Mouse (Mus musculus): ENCODE results near the gene Bcl2l11. TPM values are rescaled to one million over a fixed set of nuclear protein-coding genes. Genes with fewer than 3 reads are reported as not detected.

The Bcl2l11 gene
- polyA plus RNA-seq, 1 experiment, result 10.2 TPM

DNA sequence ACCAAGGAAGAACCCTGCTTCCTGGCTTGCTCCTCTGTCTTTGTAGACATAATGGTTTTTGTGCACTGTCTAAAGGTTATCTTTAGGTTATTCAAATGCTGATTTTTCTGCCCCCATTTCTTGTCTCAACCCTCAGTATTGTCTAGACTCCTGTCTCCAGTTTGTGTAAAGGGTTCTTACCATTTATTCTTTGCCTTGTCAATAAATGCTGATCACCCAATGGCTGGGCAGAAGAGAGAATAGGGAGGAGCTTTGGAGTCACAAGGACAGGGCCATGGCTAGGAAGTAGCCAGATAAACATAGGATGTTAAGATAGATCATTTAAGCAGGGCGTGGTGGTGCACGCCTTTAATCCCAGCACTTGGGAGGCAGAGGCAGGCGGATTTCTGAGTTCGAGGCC is 57.9 kb downstream of the Bcl2l11 start:
- TF ChIP-seq POLR2A (IDR thresholded peaks at IDR 0.05; ENCODE audit: borderline replicate concordance, control insufficient read depth, low read depth, low read length), result no peak
- TF ChIP-seq CTCF (IDR thresholded peaks at IDR 0.05; ENCODE audit: control insufficient read depth, insufficient read depth, low read length), result no peak
- 71% methylated on average over 4 of the region's 4 CpGs for WGBS
- Histone ChIP-seq H3K4me1 (ENCODE audit: control insufficient read depth, insufficient read depth, low read length) (no peaks in the 10 kb centered on the region), H3K27ac (ENCODE audit: control insufficient read depth, insufficient read depth, low read depth, low read length, poor library complexity) (no peak overlapping the region), H3K4me3 (replicated peaks; ENCODE audit: control insufficient read depth, low read depth, low read length) (no peak overlapping the region)

DNA sequence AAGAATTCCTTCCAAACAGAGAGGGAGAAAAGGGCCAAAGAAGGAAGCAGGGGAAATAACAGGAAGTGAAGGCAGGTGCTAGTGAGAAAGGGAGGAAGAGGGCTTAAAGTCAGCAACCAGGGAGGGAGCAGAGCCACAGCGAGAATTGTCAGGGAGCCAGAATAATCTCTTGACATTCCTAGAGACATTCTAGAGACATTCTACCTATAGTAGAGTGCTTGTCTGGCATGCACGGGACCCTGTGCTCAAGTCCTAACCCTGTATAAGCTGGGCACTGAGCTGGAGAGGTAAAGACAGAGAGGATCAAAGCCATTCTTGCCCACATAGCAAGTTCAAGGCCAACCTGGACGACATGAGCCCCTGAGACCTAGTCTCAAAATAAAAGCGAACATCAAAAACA is 60.1 kb downstream of the Bcl2l11 start:
- Histone ChIP-seq H3K27ac (ENCODE audit: control insufficient read depth, insufficient read depth, low read depth, low read length, poor library complexity) (no peak overlapping the region), H3K4me1 (ENCODE audit: control insufficient read depth, insufficient read depth, low read length) (peaks cover 4% of the 10 kb centered on the region; the same call in 1 of the 2 replicates), H3K4me3 (replicated peaks; ENCODE audit: control insufficient read depth, low read depth, low read length) (no peak overlapping the region)
- TF ChIP-seq CTCF (IDR thresholded peaks at IDR 0.05; ENCODE audit: control insufficient read depth, insufficient read depth, low read length), result no peak
- TF ChIP-seq POLR2A (IDR thresholded peaks at IDR 0.05; ENCODE audit: borderline replicate concordance, control insufficient read depth, low read depth, low read length), result no peak
- 55% methylated on average over 4 of the region's 4 CpGs for WGBS

- H3K4me3 ChIP-seq (replicated peaks; ENCODE audit: control insufficient read depth, low read depth, low read length), result no peak overlapping the region
- TF ChIP-seq CTCF (IDR thresholded peaks at IDR 0.05; ENCODE audit: control insufficient read depth, insufficient read depth, low read length), result no peak
- TF ChIP-seq POLR2A (IDR thresholded peaks at IDR 0.05; ENCODE audit: borderline replicate concordance, control insufficient read depth, low read depth, low read length), result no peak
- peaks cover 4% of the 10 kb centered on the region; the same call in 1 of the 2 replicates for H3K4me1 ChIP-seq (ENCODE audit: control insufficient read depth, insufficient read depth, low read length)
- no peak overlapping the region for H3K27ac ChIP-seq (ENCODE audit: control insufficient read depth, insufficient read depth, low read depth, low read length, poor library complexity)
- 85% methylated on average over 1 of the region's 1 CpGs for whole genome bisulfite sequencing
Observed at GRCm38 (mm10) chr2:128187277-128187676, 61.4 kb downstream of the Bcl2l11 start.

GRCm38 (mm10) chr2:128188461-128188860 is 62.6 kb downstream of the Bcl2l11 start:
- H3K4me3 ChIP-seq (replicated peaks; ENCODE audit: control insufficient read depth, low read depth, low read length), result no peak overlapping the region
- no peak for TF ChIP-seq CTCF (IDR thresholded peaks at IDR 0.05; ENCODE audit: control insufficient read depth, insufficient read depth, low read length)
- TF ChIP-seq POLR2A (IDR thresholded peaks at IDR 0.05; ENCODE audit: borderline replicate concordance, control insufficient read depth, low read depth, low read length), result no peak
- 86% methylated on average over 3 of the region's 3 CpGs for WGBS
- no peak overlapping the region for H3K27ac ChIP-seq (ENCODE audit: control insufficient read depth, insufficient read depth, low read depth, low read length, poor library complexity)
- peaks cover 4% of the 10 kb centered on the region; the same call in 1 of the 2 replicates for H3K4me1 ChIP-seq (ENCODE audit: control insufficient read depth, insufficient read depth, low read length)

DNA sequence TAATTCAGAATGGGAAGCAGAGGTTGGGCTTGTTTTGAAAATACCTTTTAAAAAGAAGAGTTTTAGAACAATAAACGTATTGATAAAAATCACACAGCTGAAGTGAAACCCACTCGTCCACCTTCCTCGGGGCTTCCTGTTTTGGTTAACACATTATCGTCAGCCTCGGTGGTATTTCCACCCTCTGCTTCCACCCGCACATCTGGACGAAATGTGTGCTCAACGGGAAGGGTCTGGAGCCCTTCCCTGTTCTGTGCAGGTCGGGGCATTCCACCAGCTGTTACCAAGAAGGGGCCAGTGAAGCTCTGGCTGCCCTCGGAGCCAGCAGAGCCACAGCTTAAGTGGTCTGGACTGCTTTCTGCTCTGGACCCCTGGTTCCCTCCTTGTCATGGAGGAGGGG is 63.9 kb downstream of the Bcl2l11 start:
- Histone ChIP-seq H3K4me1 (ENCODE audit: control insufficient read depth, insufficient read depth, low read length) (peaks cover 4% of the 10 kb centered on the region; the same call in 1 of the 2 replicates), H3K4me3 (replicated peaks; ENCODE audit: control insufficient read depth, low read depth, low read length) (peak overlapping the region; percentile 21), H3K27ac (ENCODE audit: control insufficient read depth, insufficient read depth, low read depth, low read length, poor library complexity) (no peak overlapping the region)
- 2% methylated on average over 10 of the region's 10 CpGs for WGBS
- TF ChIP-seq POLR2A (IDR thresholded peaks at IDR 0.05; ENCODE audit: borderline replicate concordance, control insufficient read depth, low read depth, low read length) (no peak), CTCF (IDR thresholded peaks at IDR 0.05; ENCODE audit: control insufficient read depth, insufficient read depth, low read length) (no peak)

- no peak overlapping the region for H3K4me3 ChIP-seq (replicated peaks; ENCODE audit: control insufficient read depth, low read depth, low read length)
- H3K27ac ChIP-seq (ENCODE audit: control insufficient read depth, insufficient read depth, low read depth, low read length, poor library complexity), result no peak overlapping the region
- H3K4me1 ChIP-seq (ENCODE audit: control insufficient read depth, insufficient read depth, low read length), result peaks cover 4% of the 10 kb centered on the region; the same call in 1 of the 2 replicates
- 3% methylated on average over 5 of the region's 5 CpGs for WGBS
- TF ChIP-seq POLR2A (IDR thresholded peaks at IDR 0.05; ENCODE audit: borderline replicate concordance, control insufficient read depth, low read depth, low read length), result no peak
- TF ChIP-seq CTCF (IDR thresholded peaks at IDR 0.05; ENCODE audit: control insufficient read depth, insufficient read depth, low read length), result no peak
Observed at GRCm38 (mm10) chr2:128190196-128190595, 64.4 kb downstream of the Bcl2l11 start.

- no peak overlapping the region for H3K27ac ChIP-seq (ENCODE audit: control insufficient read depth, insufficient read depth, low read depth, low read length, poor library complexity)
- H3K4me1 ChIP-seq (ENCODE audit: control insufficient read depth, insufficient read depth, low read length), result peaks cover 4% of the 10 kb centered on the region; the same call in 1 of the 2 replicates
- 43% methylated on average over 4 of the region's 4 CpGs for WGBS
- no peak overlapping the region for H3K4me3 ChIP-seq (replicated peaks; ENCODE audit: control insufficient read depth, low read depth, low read length)
- TF ChIP-seq CTCF (IDR thresholded peaks at IDR 0.05; ENCODE audit: control insufficient read depth, insufficient read depth, low read length) (no peak), POLR2A (IDR thresholded peaks at IDR 0.05; ENCODE audit: borderline replicate concordance, control insufficient read depth, low read depth, low read length) (no peak)
Observed at GRCm38 (mm10) chr2:128193411-128193810, 67.6 kb downstream of the Bcl2l11 start.

- H3K4me1 ChIP-seq (ENCODE audit: control insufficient read depth, insufficient read depth, low read length), result no peaks in the 10 kb centered on the region
- H3K4me3 ChIP-seq (replicated peaks; ENCODE audit: control insufficient read depth, low read depth, low read length), result no peak overlapping the region
- no peak overlapping the region for H3K27ac ChIP-seq (ENCODE audit: control insufficient read depth, insufficient read depth, low read depth, low read length, poor library complexity)
- TF ChIP-seq CTCF (IDR thresholded peaks at IDR 0.05; ENCODE audit: control insufficient read depth, insufficient read depth, low read length), result no peak
- TF ChIP-seq POLR2A (IDR thresholded peaks at IDR 0.05; ENCODE audit: borderline replicate concordance, control insufficient read depth, low read depth, low read length), result no peak
- WGBS, result 77% methylated on average over 3 of the region's 3 CpGs
Observed at GRCm38 (mm10) chr2:128197379-128197778, 71.5 kb downstream of the Bcl2l11 start.

DNA sequence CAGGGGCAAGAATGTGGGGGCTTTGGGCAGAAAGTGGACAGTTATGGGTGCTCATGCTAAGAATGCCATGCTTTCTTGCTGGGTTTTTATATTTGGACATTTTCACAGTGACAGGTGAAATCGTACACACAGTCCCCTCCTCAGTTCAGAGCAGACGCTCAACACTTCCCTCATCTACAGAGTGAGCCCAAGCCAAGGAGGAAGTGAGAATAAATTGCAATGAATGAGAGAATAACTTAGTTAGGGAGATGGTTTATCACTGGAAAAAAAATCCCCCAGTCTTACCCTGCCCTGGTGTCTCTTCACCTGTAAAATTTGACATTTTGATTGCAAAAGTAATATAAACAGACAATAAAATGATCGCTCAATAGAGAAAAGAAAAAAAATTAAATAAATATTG is 77.3 kb downstream of the Bcl2l11 start:
- H3K4me3 ChIP-seq (replicated peaks; ENCODE audit: control insufficient read depth, low read depth, low read length), result no peak overlapping the region
- H3K27ac ChIP-seq (ENCODE audit: control insufficient read depth, insufficient read depth, low read depth, low read length, poor library complexity), result no peak overlapping the region
- WGBS, result 32% methylated on average over 3 of the region's 3 CpGs
- TF ChIP-seq POLR2A (IDR thresholded peaks at IDR 0.05; ENCODE audit: borderline replicate concordance, control insufficient read depth, low read depth, low read length) (no peak), CTCF (IDR thresholded peaks at IDR 0.05; ENCODE audit: control insufficient read depth, insufficient read depth, low read length) (no peak)
- H3K4me1 ChIP-seq (ENCODE audit: control insufficient read depth, insufficient read depth, low read length), result peaks cover 5% of the 10 kb centered on the region

Data from bone marrow, adult 2 months (tissue).